Mouse (Mus musculus) lung, postnatal 36 days (tissue): ENCODE measurements around the gene Tenm4.

Source experiments
- DNase-seq: peaks from one replicate; pipeline ENCODE4 v3.0.0; 2022; ENCODE audit warnings: mixed read lengths

The Tenm4 gene

DNA sequence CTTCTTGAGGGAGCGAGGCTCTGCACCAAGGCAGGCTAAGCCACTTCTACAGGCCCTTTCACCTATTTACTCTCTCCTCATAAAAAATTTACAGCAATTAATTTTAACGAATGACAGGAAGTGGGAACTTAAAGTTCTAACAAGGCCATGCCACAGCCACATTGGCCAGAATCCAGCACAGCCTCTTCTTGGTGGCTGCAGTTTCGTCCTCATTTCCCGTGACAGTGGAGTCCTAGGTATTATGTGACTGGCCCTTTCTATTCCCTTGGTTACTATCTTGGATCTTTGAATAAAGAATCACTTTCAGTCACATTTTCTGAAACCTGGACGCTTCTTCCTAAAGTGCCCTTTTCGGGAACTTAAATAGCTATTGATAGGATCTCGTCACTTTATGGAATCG lies 181.6 kb downstream of the Tenm4 start:
- no peak for DNase-seq

DNA sequence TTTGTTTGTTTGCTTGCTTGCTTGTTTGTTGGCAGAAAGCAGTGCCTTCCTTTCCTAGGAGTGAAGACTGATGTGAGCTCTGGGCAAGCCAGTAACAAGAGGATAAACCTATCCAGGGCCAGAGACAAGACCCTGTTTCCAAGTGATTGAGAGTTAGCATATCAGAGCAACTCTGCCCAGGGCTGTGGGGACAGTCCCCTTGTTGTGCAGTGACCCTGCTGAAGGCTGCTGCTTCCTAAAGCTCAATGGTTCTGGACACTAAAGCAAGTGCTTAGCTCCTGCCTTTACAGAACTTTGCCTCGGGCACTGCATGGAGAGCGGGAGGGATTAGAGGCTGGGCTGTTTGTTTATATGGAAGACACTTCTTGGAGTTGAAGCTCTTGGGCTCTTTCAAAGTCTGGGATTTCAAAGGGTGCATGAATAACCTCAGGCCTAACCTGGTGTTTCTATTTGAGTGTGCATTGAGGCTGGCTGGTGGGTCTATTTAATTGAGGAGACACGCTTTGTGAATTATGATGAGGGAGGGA lies 185.3 kb downstream of the Tenm4 start:
- DNase-seq = no peak

DNA sequence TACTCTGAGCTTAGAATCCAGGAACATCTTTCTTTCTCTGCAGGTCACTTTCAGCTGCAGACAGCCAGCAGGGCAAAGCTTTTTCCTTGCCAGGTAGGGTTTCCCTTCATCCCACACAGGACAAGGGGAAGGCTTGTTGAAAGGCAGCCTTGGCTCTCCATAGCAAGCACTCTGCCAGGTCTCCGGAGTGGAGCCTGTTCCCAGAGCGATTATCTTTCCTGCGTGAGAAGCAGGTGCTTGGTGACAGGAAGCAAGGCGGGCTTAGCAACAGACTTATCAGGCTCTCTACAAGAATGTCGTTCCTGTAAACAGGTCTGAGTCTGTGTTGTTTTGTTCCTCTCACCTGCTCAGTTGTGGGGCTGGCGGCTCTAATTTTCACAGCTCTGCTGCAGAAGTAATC lies 186.5 kb downstream of the Tenm4 start:
- peak; percentile 2 for DNase-seq

DNA sequence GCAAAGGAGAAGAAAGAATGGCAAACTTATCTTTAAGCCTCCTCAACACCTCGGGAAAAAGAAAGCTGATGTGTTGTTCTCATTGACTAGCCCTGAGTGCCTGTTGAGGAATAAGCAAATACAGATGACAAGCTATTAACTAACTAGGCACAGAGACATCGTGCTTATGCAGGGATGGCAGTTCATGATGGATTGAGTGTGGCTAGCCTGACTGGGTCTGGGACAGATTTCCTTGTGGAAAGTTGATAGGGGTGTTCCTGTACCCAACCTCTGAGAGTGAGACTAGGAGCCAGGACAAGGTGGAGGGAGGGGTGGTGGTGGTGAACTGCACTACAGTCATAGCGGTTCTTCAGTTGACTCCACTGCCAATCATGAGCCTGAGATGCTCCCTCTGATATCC lies 192.3 kb downstream of the Tenm4 start:
- no peak for DNase-seq

DNA sequence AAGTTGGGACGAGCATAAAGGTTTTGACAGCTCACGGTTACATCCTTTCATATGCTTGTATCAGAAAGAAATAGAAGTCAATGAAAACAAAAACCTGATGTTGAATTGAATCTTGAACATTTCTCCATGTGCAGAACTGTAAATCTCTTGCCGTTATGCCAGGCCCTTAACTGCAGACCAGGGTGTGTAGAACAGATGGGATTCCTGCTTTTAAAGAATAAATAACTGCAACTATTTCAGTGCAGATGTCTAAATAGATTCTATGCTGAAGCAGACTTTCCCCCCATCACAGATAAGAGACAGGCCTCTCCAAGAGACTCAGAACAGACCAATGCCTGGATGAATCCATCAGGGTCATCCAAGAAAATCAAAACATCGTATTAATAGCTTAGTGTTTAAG lies 198.9 kb downstream of the Tenm4 start:
- no peak for DNase-seq

DNA sequence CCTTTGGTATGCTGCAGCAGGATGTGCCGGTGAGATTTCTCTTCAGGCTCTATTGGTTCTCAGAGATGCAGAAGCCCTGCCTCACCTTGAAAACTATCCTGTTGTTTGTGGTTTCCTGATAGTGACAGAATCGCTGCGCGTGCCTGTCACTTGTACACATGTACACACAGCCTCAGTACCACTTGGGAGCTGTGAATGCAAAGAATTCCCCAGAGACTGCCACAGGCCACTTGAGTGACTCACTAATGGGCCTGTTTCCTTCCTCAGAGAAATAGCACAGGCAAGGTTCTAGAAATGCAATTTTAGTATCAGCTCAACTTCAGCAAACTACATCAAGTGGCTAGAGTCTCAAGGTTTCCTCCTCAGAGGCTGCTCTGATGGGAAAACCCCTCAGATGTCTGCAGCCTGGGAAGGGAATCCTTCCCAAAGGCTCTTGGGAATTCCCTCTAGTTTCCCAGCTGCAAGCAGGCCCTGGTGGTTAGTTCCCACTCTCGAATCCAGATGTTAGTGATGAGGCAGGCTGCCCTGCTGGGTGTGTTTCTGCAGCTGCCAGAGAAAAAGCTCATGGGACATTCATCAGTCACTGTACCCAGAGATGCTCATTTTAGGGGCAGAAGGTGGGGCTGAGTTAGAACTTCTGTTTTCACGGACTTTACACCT lies 203.1 kb downstream of the Tenm4 start:
- peak; percentile 12 for DNase-seq

DNA sequence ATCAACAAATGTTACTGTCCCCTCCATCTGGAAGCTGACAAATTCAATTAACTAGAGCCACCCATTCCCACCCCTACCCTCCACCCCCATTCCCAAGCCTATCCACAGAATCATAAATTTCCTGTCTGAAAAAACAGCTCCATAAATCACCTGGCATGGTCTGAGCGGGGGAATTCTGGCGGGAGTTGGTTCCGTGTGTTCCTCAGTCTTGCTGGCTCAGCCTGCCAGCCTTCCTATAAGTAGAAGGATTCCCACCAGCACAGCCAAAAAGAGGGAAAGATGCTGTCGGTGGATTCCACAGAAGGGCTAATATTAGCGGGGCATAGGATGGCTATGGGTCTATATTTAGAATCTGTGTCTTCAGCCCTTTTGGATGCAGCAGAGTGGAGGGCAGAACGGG lies 204.5 kb downstream of the Tenm4 start:
- no peak for DNase-seq

DNA sequence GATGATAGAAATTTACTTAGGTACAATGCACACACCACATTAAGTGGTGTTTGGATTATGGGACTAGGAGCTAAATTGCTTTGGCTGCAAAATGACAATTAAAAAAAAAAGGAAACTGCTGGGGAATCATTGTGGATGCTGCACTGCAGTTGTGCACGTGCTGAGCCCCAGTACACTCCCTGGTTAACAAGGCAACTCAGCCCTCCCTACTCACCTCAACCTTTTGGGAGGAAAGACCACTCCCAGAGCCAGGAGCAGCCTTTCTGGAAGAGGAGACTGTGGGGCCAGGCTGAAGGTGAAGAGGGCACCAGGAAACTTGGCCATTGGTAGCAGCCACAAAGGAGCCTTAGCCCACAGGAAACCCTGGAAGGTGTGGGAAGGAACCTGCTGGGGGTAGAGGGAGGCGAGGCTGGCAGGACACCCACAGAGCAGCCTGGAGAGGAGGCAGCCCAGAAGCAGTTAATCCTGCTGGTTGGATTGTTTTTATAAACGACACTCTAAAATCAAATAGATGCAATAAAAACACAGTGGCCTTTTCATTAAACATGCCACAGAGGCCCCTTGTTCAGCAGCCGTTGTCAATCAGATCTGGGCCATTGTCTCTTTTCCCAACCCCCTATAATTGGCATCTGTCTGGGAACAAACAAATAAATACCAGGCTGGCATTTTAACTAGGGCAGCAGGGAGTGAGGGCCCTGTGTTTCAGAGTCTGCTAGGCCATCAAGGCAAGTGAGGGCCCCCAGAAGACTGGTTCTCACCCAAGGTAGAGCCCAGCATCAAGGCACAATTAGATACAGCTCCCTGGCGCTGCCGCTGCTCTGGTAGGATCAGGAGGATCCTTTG lies 212.9 kb downstream of the Tenm4 start:
- DNase-seq = no peak

DNA sequence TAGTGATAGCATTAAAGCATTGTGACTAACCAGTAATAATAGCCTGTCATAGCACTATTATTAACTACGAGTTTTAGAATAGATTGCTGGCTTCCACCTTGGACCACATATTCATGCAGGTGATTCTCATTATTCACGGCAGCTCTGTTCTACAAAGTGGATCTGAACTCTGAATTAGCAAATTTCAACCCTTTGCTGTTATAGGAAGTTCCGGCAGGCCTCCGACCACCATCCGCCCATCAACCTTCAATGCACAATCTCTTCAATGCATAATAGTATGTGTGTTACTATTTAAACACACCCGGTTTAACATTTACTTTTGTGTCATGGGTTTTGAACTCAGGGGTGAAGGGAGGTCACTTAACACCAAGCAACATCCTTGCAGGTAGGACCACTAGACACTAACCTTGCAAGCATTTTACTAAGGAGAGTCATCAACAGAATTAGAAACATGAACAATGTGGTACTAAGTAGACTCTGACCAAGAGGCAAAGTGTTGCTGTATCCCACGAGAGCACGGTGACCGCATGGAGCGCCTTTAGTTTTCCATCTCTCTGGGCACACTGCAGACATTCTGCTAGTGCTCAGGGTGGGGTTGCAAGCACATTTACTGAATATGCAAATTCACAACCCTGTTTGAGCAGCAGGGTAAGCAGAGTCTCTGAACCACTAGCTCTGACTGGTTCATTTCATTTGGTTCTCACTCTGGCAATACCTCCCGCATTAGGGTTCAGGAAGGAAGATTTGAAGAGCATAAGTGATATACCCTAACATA lies 213.9 kb downstream of the Tenm4 start:
- no peak for DNase-seq

DNA sequence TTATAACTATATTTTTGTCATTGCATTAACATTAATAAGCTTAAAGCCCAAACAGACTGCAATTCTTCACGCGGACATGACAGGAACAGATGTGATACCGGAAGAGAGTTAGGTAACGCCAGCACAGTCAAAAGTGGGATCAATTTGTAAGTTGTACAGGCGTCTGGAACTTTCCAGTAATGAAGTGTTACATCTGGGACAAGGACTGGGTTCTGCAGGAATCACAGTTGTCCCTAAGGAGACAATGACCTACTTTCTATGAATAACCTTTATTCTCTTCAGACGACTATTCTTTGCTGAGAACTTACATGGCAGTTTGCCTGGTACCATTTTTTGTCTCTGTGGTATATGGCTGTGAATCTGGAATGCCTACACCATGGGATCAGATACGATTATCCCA lies 214.8 kb downstream of the Tenm4 start:
- no peak for DNase-seq

DNA sequence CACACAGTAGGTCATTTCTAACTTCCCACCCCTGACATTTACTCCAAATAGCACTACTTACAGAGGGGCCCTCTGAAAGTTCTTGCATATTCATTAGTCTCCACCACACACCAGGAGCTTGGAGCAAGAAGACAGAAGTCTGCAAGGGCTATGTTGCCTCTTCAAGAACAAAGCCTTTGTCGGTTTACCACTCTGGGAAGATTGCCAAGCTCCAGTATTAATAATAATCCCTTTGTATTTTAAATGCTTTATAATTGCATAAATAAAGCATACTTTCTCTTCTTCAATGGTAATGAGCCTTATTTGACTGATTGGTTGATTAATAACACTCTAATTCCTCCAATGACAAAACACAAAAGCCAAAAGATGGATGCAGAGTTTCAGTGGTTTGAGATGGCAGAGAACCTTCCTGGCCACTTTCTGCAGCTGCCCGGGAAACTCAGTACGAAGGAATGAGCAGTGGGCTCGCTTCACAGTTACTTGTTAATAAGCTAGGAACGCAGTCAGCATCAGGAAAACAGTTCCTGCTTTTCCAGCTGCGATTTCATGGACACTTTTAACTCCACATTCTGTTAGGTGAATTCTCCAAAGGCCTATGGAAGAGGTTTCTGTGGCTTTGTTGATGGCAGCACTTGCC lies 219.1 kb downstream of the Tenm4 start:
- no peak for DNase-seq

DNA sequence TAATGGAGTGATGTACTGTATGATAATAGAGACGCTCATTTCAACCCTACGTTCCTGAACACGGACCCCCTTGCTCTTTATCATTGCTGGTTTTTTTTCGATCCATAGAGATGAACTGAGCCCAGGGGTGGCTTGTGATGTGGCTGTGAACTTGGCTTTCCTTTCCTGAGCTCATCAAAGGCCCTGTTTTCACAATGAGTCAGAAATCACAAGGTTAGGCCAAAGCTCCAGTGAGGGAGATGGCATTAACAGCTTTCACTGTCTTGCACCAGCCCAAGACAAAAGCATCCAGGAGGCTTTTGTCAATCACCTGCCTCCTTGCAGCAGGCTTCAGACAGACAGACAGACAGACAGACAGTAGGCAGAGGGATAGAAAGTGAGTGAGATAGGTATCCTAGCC lies 219.8 kb downstream of the Tenm4 start:
- no peak for DNase-seq

DNA sequence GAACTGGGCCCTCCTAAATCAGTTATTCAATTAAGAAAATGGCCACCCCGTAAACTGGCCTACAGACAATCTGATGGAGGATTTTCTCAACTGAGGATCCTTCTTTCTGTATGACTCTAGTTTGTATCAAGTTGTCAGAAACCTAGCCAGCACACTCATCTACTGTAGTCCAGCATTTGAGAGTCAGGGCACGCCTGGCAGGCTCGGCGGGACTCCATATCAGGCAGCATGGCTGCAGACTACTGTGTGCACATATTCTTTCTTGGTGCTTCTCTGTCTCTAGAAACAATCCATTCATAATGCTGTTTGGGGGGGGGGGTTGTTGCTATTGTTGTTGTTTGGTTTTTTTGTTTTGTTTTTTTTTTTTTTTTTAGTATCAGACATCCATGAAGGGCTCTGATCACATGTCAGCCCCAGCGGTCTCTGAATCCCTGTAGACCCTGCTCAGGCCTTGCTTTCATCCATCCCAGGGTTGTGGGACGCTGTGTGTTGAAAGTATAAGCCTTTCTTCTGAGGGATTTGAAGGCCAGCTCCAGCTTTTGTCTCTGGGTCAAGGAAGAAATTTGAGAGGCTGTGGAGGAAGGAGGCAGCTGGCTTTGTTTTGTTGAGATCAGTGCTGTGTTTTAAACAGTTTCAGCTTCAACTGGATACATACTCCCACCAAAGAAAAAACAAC lies 220.9 kb downstream of the Tenm4 start:
- no peak for DNase-seq

DNA sequence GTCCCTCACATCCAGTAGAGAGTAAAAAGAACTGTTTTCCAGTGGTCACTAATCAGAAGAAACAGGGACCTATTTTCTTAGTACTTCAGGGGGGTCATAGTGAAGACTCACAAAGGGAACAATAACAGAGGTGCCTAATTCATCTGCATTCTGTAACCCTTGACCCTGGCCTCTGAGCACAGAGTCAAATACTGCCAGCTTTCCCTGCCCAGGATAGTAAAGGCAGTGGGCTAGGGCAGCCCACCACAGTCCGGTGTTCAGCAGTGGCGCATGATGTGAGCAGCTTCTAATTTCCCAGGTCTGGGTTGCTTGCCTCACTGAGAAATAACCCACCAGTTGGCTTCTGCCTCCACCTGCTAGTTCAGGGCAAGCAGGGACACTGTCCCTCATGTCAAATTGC lies 221.6 kb downstream of the Tenm4 start:
- DNase-seq = no peak

DNA sequence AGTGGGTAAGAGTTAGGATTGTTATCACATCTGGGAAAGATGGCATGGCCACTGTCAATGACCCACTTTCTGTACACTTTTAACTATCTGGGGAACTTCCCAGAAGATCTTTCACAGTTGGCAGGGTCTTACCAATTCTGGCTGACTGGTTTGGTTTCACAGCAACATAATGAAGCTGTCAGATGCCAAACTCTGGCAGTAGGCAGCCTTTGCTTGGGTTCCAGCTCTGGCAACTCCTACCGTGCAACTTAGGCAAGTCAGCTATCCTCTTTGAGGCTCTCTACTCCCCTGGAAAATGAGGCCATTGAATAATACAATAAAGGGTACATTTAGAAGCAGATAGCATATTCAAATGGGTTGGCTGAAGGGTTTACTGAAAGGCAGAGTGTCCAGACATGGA lies 226.9 kb downstream of the Tenm4 start:
- DNase-seq = no peak

DNA sequence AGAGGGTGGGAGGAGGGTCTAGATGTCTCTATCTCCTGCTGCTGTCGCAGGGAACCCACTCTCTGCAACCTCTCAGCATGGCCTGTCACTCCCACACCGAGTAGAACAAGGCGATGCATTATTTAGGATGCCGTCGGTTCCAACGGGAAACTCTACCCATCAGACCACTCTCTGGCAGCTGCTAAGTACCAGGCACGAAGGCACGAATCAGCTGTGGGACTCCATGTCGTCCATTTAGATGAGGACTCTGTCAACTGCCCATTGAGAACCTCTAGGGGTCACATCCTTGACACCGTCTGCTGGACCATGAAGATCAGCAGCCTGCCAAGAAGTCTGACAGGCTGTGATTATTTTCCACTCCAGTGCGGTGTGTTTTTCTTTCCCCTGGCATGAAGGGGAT lies 229.4 kb downstream of the Tenm4 start:
- no peak for DNase-seq

DNA sequence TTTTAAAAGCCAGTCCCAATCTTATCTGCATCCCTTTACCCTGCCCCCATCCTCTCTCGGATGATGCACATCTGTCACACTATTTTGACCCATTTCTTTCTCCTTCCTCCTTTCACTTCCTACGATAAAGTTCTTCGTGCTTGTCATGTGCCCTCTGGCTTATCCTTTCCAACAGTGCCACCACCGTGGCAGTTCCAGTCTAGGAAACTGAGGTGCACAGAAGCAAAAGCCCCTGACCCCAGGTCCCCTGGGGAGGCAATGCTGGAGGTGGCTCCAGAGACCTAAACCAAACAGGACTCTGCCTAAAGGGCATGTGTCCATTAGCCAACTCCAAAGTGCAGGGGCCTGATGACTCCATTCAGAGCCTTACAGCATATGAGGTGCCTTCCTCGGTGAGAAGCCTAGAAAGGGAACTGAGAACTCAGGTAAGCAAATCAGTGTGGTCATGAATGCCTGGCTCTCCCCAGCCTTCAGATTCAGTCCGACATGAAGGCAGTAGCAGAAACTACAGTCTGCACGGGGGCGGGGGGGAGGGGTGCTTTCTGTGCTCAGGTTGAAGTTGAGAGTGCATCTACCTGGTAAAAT lies 235.7 kb downstream of the Tenm4 start:
- no peak for DNase-seq

DNA sequence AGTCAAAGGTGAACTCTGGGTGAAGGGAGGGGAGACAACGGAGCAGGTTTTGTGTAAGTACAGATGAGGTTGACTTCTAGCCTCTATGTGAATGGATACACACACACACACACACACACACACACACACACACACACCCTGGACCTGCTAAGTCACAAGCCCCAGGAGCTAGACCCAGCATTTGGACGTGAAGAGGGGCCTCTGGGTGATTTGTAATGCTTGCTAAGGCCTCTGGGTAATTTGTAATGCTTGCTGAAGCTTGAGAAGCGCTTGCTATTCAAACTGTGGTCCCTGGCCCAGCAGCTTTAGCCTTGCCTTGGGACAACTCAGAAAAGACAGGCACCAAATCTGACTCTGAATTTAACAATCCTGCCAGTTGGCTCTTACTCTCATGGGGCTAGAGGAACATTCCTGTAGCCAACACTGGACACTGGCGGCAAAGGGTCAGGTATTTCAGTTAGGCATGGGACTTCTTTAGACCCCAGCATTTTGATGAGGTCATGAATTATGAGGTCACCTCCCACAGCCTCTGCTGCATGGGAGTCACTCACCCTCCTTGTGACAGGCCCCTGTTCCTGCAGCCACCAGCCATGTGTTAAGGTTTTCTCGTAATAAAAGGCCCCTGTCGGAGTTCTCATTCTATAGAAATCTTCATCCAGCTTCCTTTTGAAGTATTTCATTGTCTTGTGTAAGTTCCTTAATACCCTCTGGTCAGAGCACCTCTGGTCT lies 237.3 kb downstream of the Tenm4 start:
- no peak for DNase-seq

DNA sequence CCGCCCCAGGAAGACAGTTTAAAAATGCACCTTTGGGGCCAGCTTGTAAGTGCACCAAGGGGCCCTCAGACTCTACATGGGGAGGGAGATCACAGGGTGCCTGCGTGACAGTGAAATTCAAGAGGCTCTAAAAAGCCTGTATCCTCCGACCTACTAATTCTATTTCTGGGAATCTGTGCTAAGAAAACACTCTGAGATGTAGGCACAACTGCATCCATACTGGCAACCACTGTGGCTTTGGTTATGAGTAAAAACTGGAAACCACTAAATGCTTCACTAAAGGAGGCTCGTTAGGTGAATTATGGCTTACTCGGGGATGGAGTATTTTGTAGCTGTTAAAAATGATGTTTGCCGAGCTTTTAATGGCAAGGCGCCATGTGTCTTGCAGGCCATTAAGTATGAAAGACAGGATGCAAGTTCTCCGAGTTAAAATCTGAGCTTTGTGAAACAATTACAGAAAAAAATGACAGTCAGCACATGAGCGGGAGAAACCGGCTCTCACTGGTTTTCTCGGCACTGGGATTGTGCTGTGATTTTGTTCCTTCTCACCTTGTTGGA lies 238.4 kb downstream of the Tenm4 start:
- no peak for DNase-seq

DNA sequence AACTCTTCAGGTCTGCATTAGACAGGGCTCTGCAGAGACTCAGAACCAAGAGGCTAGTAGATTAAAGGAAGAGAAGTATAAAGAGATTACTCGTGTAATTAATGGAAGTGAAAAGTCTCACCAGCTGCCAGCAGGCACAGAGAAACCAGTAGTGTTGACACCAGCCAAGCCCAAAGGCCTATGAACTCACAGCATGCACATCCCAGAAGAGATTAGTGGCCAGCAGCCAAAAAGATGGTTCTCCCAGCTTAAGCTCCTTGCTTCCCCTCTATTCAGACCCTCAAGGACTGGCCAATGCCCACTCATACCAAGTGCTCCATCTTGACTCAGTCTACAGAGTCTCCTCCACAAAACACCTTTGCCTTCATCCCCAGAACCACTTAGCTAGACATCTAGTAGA lies 242.8 kb downstream of the Tenm4 start:
- DNase-seq = no peak
